Mouse (Mus musculus): ENCODE data around the gene Ndufa6.

GRCm38 (mm10) chr15:82353078-82353744 is 911 bp downstream of the Ndufa6 start:
- TF ChIP-seq CTCF (IDR thresholded peaks at IDR 0.05; ENCODE audit: low read depth, low read length) (no peak), TAL1 (conservative IDR thresholded peaks at IDR 0.05; ENCODE audit: low read depth, low read length) (no peak)
